Mouse (Mus musculus): Measurements from ENCODE around the gene Phf3.
A peak's percentile ranks its signal among the peaks of the same experiment; 100 is the strongest.
"Not testable (repeated sequence)": the region's sequence is repeated elsewhere in the genome, so short reads cannot be mapped to it uniquely, and the experiment has no call there.

Gene Phf3

DNA sequence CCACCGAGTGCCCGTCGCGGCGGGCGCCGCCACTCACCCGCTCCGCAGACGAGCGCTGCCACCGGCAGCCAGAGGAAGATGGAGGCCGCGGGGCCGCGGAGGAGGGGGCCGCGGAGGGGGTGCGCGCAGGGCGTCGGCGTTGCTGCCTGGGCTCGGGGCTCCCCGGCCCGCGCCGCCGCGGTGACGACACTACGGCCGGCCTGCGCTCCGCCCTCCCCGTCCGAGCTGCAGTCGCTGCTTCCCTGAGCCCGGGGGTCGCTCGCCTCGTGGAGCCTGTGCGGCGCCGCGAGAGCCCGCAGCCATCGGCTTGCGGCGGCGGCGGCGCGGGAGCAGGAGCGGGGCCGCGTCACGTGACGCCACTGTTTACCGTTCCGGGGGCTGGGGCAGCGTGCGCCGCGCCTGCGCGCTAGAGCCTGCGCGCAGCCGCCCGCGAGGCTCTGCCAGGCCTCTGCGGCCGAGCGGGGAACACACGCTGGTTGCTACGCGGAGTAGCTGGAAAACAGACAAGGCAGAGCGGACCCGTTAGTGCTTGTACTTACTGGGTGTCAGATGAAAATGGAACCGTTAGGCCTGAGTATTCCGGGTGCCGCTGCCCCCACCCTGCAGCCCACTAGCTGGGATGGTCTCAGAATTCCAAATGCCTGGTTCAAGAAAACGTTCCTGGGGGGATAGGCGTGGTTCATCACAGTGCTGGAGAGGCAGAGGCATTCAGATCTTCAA is at the start of gene Phf3:
Gene Phf3, minus strand, starts transcription at position 381 of the 720 bp plus-strand sequence.
- peak; percentile 96 for DNase-seq (ENCODE audit: low spot score)

DNA sequence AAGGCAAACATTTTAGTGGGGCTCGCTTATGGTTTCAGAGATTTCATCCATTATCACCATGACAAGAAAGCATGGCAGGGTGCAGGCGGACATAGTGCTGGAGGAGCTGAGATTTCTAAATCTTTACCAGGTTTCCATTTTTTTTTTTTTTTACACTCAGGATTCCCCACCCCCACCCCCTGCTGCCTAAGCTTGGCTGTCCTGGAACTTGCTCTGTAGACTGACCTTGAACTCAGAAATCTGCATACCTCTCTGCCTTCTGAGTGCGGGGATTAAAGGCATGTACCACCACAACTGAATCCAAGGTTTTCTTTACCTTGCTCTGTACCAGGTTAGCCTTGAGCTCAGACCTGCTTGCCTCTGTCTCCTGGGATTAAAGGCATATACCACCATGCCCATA is 48.5 kb upstream of the Phf3 start:
- DNase-seq (ENCODE audit: low spot score), result no peak

DNA sequence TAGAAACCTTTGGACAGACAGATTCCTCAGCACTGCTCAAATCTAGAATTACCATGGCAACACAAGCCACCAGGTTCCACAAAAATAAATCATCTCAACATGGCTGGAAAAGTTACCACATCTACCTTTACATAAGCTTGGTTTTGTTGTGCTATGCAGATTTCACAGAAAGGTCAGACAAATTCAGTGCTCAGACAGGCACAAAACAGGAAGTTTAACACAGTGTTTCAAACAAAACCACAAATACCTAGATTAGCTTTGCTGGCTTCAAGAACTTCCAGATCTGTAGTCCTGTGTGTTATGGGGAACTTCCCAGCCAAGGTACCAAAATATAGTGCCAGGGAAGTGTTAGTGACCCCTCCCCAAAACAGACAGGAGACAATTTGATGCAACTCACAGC is 47.5 kb upstream of the Phf3 start:
- no peak for DNase-seq (ENCODE audit: low spot score)

DNA sequence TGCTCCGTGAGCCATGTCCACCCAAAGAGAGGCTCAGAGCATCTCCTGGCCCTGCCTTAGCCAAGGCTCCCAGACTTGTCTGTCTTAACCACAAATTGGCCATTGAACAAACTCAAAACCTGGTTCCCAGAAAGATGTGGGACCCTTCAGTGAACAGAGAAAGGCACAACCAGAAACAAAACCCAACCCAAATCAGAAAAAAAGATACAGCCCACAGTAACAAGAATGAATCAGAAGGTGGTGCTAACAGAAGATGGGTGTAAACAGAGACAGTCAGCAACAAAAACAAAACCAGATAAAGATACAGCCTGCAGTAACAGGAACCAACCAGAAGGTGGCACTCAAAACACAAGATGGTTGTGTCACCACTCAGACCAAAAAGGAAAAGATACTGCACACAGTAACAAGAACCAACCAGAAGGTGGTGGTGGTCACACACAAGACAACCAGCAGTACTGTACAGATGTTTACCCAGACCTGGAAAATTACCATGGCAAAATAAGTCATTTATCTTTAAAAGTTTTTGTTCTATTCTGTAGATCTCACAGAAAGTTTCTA is 47.0 kb upstream of the Phf3 start:
- peak; percentile 40 for DNase-seq (ENCODE audit: low spot score)

DNA sequence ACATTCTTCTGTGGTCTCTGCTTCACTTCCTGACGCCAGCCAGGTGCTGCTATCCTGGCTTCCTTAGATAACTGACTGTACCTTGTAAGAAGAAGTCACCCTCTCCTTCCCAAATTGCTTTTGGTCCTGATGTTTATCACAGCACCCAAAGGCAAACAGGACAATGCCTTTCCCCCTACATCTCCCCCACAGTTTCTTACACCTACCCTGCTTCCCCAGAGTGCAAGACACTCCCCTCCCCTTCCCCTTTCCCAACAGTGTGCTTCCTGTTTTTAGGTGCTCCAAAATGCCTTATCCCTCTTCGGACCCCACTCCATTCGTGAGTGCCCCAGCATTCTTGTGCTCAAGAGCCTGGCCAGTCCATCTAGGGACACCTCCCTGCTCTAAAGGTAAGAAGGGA is 36.5 kb upstream of the Phf3 start:
- DNase-seq (ENCODE audit: low spot score), result no peak

DNA sequence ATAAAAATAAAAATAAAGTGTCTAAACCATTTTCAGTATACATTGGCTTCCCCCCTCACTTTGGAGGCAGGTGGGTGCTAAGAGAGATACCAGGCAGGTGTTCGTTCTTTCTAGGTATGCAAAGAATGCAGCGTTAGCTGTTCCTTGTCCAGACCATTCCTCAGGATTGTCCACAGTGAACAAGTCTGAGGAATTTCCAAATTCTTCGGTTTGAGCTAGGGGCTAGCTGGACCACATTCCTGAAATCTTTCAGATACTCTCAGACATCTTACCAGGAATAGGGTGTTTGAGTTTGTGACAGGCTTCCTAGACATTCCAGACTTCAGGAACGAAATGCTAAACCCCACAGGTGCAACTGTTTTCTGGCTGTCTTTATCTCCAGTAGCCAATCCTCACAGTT is 35.1 kb upstream of the Phf3 start:
- DNase-seq (ENCODE audit: low spot score), result no peak

DNA sequence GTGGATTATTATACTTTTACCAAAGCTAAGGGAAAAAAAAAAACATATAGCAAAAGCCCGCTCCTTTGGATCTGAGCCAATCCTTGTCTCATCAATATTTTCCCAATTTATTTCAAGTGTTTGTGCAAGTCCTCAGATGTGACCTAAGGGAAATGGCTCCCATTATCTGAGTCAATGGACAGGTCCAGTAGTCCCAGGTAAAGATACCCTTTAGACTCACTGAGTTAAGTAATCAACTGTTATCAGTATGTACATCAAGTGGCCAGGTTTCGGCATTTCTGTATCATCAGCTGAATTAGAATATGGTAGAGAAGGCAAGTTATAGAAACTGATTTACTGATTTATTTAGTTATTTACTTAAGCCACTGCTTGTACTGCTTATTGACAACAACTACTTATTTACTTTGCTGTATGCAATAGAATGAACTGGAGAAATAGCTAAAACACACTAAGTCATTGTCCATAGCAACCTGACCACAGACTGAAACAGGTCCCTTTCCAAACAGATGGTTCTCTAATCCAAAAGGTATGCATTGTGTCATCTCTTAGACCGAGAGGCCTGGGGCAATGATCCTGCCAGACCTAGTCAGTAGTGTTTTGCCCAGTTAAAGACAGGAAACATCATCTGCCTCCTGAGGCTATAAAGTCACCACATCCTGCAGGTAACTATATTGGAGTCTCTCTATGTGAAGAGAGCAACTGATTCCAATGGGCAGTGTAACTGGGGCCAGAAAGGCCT is 29.9 kb upstream of the Phf3 start:
- no peak for DNase-seq (ENCODE audit: low spot score)

DNA sequence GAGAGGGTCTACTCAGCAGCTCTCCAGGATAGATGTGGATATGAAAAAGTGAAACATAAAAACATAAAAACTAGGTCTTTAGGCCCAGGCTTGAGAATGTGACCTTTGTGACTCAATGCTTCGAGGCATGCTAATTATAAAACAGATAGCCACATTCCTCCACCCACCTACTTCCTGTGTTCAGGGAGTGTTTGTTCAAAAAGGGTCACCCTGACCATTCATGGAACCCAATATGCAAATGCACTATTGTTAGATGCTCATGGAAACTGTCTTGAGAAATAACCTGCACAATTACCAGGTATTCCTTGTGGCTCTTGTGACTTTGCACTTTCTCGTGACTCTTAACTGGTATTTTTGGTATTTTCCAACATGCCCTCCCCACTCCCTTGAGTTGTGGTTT is 25.0 kb upstream of the Phf3 start:
- DNase-seq (ENCODE audit: low spot score), result no peak

DNA sequence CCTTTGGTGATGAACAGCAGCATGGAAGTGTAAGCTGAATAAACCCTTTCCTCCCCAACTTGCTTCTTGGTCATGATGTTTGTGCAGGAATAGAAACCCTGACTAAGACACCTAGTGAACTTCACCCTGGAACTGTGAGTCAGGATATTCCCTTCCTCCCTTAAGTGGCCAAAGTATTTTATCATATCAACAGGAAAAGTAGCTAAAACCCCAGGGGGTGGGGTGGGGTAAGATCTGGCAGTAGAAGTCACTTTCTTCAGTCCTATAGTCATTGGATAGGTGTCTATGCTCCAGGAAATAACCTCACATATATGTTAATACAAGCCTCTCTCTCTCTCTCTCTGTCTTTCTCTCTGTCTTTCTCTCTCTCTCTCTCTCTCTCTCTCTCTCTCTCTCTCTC is 21.6 kb upstream of the Phf3 start:
- DNase-seq (ENCODE audit: low spot score), result not testable (repeated sequence)

DNA sequence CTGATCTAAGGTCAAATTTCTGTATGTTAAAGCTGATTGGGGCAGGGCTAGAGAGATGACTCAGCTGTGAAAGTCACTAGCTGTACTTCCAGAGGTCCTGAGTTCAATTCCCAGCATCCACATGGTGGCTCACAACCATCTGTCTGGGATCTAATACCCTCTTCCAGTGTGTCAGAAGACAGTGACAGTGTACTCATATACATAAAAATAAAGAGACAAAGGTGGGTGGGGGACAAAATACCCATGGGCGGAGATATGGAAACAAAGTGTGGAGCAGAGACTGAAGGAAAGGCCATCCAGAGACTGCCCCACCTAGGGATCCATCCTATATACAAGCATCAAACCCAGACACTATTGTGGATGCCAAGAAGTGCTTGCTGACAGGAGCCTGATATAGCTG is 10.1 kb upstream of the Phf3 start:
- DNase-seq (ENCODE audit: low spot score), result not testable (repeated sequence)

DNA sequence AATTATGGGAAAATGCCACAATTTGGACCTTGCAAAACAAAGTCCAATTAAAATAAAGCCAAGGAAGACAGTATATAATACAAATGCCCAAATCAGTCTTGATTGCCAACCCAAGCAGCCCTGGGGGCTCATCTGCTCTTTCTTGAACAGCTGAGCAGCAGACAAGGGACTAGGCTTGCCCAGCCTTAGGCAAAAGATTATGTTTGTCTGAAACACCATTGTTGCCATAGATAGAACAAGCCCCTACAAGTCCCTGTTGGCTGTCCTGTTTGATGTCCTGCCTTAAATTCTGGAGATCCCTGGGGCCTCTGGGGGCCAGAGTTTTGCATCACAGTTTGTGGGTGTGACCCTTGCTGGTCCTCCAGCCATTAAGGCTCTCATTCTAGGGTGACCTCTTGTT is 2.0 kb upstream of the Phf3 start:
- no peak for DNase-seq (ENCODE audit: low spot score)

DNA sequence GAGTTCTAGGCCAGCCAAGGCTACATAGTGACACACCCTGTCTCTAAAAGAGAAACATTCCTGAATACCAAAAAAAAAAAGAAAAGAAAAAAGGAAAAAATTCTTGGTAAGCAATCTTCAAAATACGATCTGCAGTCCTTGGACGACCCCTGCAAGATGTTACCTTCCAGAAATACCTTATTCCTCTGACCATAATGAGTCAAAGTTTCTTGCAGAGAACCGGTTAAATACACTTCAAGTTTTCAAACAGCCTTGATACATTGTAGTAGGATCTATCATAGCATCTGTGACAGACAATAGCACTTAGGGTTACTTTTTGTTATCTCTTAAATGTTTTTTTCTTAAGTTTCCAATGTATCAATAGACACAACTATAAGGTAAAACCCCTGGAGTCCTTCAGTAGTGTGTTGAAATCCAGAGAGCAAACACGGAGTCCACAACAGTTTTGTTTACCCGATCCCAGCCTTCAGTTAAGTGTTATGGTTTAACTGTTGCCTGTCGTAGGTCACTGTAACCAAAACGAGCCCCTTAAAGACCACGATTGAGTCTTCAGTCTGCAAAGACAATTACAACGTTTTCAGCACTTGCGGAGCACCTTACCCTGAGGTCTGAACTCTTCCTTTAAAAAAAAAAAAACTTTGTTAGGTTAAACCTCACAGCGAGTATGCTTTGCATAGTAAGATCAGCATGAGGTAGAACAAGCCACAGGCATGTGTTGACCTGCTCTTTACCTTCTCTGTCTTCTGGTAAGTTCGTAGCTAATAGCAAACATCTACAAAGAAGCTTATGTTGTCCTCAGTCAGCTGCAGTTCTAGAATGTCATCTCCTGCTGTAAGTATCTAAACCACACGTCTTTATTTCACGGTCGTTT is 775 bp upstream of the Phf3 start:
- DNase-seq (ENCODE audit: low spot score), result no peak

DNA sequence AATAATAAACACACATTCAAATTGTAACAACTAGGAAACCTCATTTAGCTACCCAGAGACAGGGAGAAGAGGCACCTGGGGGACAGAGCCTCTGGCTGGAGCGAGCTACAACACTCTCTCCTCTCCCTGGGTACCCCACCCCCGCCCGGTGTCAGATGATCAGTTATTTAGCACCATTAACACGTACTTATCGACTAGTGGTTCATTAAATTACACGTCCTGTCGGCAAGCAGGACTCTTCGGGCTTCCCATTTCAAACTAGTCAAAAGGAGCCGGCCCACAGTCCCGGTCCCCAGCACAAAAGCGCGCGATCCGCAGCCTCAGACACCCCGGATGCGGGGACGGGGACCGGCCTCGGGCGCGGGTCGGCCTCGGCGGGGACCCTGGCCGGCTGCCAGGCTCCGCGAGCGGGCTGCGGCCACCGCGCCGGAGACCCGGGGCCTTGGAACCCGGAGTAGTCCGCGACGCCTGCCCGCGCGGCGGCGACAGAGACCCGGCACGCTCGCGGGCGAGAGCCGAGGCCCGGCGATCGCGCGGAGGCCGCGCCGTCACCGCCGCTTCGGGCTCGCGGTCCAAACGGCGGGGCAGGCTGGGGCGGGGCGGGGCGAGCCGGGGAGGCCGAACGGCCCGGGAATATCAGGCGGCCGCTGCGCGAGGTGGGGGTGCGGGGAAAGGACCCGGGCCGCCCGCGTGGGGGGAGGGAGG is 733 bp downstream of the Phf3 start:
- DNase-seq (ENCODE audit: low spot score), result peak; percentile 69

DNA sequence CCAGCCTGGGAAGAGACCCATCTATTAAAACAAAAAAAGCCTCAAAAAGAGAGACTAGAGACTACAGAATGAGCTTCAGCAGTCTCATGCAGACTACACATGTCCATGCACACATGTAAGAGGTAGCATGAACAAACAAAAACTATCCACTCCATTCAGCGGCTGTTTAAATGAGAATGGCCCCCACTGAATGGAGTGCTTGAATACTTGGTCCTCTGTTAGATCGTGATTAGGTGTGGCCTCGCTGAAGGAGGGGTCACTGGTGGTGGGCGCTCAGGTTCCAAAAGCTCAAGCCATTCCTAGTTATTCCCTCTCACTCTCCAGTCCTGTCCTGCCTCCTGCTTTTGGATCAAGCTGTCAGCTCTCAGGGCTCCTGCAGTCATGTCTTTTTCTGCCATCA is 5.9 kb downstream of the Phf3 start:
- no peak for DNase-seq (ENCODE audit: low spot score)

DNA sequence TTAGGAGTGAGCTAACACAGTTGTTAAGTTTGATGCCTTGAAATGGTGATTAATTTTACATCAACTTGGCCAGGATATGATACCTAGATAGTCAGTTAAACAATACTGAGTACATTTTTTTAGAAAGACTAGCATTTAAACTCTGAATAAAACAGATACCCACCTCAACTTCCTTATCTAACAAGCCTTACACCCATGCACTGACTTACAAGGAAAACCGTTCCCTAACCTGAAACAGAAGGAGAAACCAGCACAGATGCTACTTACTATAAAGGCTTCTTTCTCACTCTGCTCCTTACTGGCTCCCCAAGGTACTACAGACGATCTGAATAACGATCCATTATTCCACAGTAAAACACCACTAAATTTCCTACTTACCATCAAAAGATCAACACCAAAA is 21.2 kb downstream of the Phf3 start:
- no peak for DNase-seq (ENCODE audit: low spot score)

DNA sequence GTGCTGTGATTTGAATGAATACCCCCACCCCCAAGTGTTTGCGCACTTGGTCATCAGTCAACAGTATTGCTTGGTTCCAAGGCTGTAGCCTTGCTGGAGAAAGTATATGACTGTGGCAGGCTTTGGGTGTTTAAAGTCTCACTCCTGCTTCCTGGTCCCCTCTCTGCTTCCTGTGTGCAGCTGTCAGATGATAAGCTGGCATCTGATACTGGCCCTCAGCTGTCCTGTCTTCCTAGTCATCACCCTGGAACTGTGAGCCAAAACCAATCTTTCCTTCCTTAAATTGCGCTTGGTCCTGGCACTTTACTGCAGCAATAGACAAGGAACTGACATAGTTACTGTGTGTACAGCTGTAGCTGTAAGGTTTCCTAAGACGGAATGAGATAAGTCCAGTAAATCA is 21.8 kb downstream of the Phf3 start:
- DNase-seq (ENCODE audit: low spot score), result no peak

DNA sequence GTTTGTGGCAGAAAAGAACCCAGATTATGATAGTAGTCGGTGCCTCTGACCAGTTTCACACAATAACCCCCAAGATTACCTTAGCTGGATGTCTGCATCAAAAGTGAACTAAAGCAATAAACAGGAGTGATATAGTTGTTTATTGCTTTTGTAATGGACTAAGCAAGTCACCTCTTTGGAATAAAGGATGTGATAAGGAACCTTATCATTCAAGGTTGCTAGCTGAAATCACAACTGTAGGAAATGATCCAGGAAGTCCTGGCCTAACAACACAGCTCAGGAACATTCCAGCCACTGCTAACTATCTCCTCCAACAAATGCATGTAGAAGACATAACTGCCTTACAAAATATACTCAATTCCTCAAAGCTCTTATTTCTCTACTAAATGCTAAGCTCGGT is 22.8 kb downstream of the Phf3 start:
- DNase-seq (ENCODE audit: low spot score), result no peak

DNA sequence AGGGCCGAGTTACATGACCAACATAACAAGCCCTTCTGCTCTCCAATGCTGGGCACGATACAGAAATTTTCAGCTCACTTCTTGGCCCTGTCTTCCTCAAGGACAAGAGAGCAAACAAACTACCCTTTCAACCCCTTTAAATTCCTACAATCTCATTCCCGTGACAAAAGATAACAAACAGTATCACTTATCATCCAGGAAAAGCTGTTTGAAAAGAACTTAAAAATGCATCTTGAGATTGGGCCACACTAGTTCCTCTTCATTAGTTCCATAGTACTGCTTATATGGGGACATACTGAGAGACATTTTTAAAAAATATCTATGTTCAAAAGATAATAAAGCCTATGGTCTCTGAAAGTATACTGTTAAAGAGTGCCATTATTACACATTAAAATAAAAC is 23.8 kb downstream of the Phf3 start:
- no peak for DNase-seq (ENCODE audit: low spot score)

DNA sequence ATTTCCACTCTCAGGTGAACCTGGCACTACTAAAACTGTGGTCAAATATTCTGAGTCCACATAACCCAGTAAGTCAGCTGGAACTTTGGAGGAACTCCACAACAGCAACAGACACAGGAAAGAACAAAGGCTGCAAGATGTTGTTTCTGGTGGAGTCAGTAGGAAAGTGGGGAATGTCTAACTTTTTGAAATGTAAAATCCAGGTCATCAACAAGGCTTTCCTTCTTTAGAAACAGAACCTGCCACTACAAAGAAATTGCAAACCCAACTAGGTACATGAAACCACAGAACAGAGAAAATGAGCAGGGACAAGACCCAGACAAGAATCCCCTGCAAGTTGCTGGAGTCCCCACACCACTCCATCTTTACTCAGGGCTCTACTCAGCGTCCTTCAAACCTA is 26.0 kb downstream of the Phf3 start:
- DNase-seq (ENCODE audit: low spot score), result no peak

DNA sequence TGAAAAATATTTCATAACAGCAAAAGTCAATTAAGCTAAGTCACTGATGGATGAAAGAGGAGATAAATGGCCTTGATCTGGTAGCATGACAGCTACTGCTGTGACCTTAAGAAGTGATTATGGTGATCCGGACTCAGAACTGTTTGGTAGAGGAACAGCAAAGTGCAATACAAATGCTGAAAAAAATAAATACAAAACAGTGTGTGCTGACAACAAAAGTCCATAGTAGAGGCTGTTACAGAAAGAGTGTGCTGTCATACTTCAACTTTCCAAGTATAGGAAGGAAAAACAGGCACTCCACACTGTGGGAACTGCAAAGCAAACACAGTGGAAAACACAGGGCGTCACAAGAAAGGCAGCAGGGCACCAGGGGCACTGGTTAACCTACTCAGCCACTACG is 34.1 kb downstream of the Phf3 start:
- no peak for DNase-seq (ENCODE audit: low spot score)

DNA sequence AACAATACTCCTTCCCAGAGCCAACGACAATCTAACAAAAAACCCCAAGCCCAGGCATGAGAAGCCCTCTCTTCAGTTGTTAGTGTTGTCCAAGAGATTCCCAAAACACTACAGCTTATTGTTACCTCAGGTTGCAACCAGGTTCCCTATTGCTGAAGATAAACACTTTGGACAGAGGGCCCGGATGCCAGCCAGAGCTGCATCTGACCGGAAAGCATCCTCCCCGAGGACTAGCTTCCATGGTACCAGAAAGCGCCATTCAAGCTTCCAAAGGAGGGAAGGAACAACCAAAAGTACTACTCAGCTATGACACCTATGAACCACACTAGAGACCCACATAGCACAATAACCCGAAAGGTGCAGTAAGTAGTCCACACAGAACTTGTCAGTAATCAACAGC is 38.2 kb downstream of the Phf3 start:
- DNase-seq (ENCODE audit: low spot score), result no peak

DNA sequence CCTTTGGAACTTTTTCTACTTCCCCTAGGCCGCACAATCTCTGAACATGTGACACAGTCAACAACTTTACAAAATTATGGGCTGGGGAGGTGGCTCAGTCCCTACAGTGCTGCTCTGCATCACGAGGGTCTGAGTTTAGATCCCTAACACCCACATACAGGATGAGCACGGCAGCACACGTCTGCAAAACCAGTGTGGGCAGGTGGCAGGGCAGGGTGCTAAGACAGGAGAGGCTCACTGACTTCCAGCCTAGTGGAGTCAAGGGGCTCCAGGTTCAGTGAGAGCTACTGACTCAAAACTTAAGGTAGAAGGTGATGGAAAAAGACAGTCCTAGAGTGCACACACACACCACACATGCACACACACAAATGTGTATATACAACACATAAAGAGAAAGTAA is 40.9 kb downstream of the Phf3 start:
- DNase-seq (ENCODE audit: low spot score), result no peak

Data from MN1 (cell line).